24 mouse cellular contexts compared by ENCODE assay signal in the genomic region with DNA sequence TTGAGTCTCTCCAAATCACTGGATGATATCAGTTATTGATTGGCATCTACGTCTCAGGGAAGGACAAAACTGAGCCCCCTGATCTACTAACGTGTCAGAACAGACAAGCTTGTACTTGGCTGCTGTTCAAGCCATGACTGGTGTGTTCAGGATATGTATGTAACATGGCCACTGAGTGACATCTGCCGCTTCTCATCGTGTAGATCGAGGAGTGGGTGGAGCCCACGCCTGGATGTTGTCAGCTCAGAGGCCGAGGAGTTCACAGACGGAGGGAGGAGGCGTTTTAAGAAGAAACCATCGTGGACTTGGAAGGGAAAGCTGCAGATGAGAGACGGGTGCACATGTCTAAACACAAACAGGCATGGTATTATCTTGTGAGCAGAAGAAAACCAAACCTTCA.
"Had no signal": no experiment of that assay in that cellular context is flagged by ENCODE, and none has a peak within 500 bp of the region (broad histone marks: within the 10 kb centered on the region; RNA-seq: fewer than 3 reads in every experiment).

No protein-coding gene starts in this region.

- DNase-seq: gastrocnemius, postnatal 14 days; gastrocnemius, postnatal 36 days; heart, adult 18-20 months; heart, postnatal 14 days; heart, postnatal 36 days; kidney, adult 11 months; kidney, adult 2 months; kidney, adult 9 months; kidney, postnatal 14 days; kidney, postnatal 36 days; layer of hippocampus, postnatal 36 days; left cerebral cortex, postnatal 4 days; liver, embryonic 13.5 days had no signal

- H3K4me1 ChIP-seq: hindbrain, embryonic 15.5 days; kidney, embryonic 15.5 days; limb, embryonic 15.5 days; liver, embryonic 13.5 days had no signal

- ATAC-seq: hindbrain, postnatal 0 days; intestine, embryonic 16.5 days had no signal

- H3K9me3 ChIP-seq: heart, embryonic 13.5 days; heart, embryonic 15.5 days; hindbrain, embryonic 13.5 days; hindbrain, embryonic 15.5 days; kidney, embryonic 15.5 days; limb, embryonic 13.5 days; limb, embryonic 15.5 days; liver, embryonic 13.5 days had no signal

- H3K36me3 ChIP-seq: heart, embryonic 13.5 days; heart, embryonic 15.5 days; hindbrain, embryonic 13.5 days; hindbrain, embryonic 15.5 days; kidney, embryonic 15.5 days; limb, embryonic 13.5 days; limb, embryonic 15.5 days; liver, embryonic 13.5 days had no signal

- H3K9ac ChIP-seq: heart, embryonic 13.5 days; heart, embryonic 15.5 days; hindbrain, embryonic 13.5 days; hindbrain, embryonic 15.5 days; kidney, embryonic 15.5 days; limb, embryonic 13.5 days; limb, embryonic 15.5 days; liver, embryonic 13.5 days had no signal

- H3K27ac ChIP-seq: heart, embryonic 13.5 days; heart, embryonic 15.5 days; hindbrain, embryonic 13.5 days; hindbrain, embryonic 15.5 days; hindbrain, postnatal 0 days; kidney, embryonic 15.5 days; kidney, postnatal 0 days; limb, embryonic 13.5 days; limb, embryonic 15.5 days; liver, embryonic 13.5 days had no signal

- H3K27me3 ChIP-seq: heart, embryonic 13.5 days; heart, embryonic 15.5 days; hindbrain, embryonic 13.5 days; hindbrain, embryonic 15.5 days; kidney, embryonic 15.5 days; limb, embryonic 13.5 days; limb, embryonic 15.5 days; liver, embryonic 13.5 days had no signal

- H3K4me2 ChIP-seq: heart, embryonic 11.5 days; heart, embryonic 13.5 days; heart, embryonic 15.5 days; hindbrain, embryonic 13.5 days; hindbrain, embryonic 15.5 days; kidney, embryonic 15.5 days; limb, embryonic 13.5 days; limb, embryonic 15.5 days; liver, embryonic 13.5 days had no signal

- H3K4me3 ChIP-seq: heart, embryonic 13.5 days; heart, embryonic 15.5 days; hindbrain, embryonic 13.5 days; hindbrain, embryonic 15.5 days; kidney, embryonic 15.5 days; limb, embryonic 13.5 days; limb, embryonic 15.5 days; liver, embryonic 13.5 days had no signal
